Mouse (Mus musculus) bone marrow, adult 2 months (tissue): ENCODE results near the gene Nsmce1.

Experiments
- CTCF ChIP-seq: fragments of 200-500 bp; IDR thresholded peaks from 2 replicates; pipeline ENCODE4 v1.5.1; 2011; ENCODE audit warnings: low read length, control low read depth; ENCODE audit not compliant: control insufficient read depth, insufficient read depth
- POLR2A ChIP-seq: fragments of 200-500 bp; IDR thresholded peaks from 2 replicates; pipeline ENCODE4 v1.6.1; 2011; ENCODE audit warnings: low read depth, mild to moderate bottlenecking, control low read depth, low read length, borderline replicate concordance; ENCODE audit not compliant: control insufficient read depth

GRCm38 (mm10) chr7:125480518-125480917 is 10.9 kb downstream of the Nsmce1 start:
- TF ChIP-seq CTCF (no peak), POLR2A (no peak)
